Mouse (Mus musculus) gastrocnemius, adult 8-10 months (tissue): ENCODE data around the gene Btn2a2. TPM values are rescaled to one million over a fixed set of nuclear protein-coding genes. Genes with fewer than 3 reads are reported as not detected.
A peak's percentile ranks its signal among the peaks of the same experiment; 100 is the strongest.
"Not testable (repeated sequence)": the region's sequence is repeated elsewhere in the genome, so short reads cannot be mapped to it uniquely, and the experiment has no call there.

Experiments
- DNase-seq, 2 experiments: peaks; one replicate each; pipeline ENCODE4 v3.0.0; 2022; ENCODE audit warnings: low spot score in 2 of 2
- total RNA-seq, 4 experiments: library from RNA; stranded (reverse); gene quantifications; 2 replicates each; pipeline ENCODE4 v1.2.4; 2022

Gene Btn2a2
- not detected for total RNA-seq

DNA sequence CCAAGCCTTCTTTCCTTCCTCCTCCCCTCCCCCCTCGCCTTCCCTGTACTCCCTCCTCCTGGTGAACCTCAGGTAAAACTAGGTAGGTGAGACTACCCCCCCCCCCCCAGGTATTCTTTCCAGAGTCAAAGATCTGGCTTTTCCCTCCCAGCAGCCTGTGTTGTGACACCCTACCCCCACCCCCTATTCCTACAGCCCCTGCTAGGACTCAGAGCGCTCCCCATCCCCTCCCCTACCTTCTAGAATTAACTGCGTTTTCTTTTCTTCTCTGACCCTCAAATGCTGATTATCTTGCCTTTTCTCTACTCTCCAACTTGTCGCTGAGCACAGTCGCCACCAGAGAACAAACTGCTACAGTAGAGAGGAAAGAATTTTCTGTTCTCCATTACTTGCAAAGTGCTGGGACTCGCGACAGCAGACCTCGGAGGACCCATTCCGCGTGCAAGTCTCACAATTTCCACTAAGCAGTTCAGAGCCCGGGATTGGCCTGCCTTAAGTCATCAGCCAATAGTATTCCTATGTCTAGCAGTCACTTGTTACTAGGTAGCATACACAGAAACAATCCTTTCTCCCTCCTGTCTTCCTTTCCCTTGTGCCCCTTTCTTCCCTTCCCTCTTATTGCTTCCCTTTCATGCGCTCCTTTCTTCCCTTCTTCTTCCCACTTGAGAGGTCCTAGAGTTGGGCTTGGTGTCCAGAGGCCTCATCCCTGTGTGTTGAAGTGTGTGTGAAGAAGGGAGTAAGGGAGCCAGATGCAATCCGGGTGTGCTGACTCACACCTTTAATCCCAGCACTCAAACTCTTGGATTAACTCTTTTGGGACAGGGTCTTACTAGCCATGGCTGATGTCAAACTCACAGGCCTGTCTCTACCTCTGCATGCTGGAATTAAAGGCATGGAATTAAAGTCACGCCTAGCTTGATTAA lies at the start of gene Btn2a2:
Btn2a2 (minus strand) TSS at position 458 of the 923 bp plus-strand sequence.
- peak in 1 of 2 experiments; percentile 11 for DNase-seq

GRCm38 (mm10) chr13:23538249-23538648 lies 49.6 kb upstream of the Btn2a2 start:
- DNase-seq, result no peak

DNA sequence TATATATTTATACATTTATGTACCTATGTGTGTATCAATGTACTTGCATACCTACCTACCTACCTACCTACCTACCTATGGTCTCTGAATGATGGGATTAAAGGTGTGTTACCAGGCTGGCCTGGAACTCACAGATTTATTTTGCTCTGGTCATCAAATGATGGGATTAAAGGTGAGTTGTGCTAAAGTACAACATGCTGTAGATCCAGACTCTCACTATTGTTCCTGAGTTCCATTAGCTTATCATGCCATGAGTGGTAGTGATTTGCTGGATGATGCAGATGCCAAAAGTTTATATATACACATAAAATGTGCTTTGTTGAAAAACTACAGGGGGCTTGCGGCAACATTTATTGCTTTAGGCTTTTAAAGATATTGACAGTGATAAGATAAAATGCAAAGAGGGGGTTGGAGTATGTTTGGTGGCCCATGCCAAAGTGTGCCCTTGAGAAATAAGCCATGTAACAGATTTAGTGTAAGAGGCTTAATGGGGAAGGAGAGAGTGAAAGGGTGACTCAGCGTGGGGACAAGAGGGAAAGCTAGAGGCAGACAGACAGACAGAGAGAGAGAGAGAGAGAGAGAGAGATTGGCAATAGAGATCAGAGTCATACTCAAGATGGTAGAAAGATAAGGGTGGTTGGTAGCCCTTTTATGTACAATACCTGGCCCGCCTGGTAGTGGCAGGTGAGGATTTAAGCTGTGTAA lies 48.5 kb upstream of the Btn2a2 start:
- DNase-seq, result no peak

DNA sequence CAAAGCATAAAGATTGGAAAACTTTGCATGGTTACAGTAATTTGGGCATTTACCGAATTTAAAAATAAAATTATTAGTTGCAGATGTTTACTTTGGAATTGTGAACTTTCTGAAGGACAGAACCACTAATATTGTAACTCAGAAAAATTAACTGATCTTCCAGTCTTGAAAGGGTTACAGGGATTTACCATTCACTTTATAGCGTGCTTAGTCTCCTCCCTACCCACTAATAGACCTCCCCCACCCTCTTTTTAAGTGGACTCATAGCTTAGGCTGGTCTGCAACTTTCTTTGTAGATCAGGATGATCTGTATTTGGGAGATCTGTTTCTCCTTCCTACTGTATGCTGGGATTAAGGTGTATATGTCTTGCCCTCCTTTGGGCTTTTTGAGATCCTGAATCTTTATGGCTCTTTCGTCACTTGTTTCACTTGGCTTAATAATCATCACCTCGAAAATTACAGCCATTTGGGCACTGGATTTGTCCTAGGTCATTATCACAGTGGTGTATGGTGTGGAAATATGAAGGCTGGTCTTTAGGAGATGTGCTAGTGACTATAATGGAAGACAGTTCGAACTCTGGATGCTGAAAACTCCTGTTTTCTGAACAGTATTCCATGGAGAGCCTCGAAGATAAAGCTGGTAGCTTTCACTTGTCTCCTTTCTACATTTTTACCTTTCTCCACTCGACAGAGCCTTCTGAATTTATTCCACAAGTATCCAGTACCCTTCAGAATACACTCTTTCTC lies 47.6 kb upstream of the Btn2a2 start:
- DNase-seq, result no peak

DNA sequence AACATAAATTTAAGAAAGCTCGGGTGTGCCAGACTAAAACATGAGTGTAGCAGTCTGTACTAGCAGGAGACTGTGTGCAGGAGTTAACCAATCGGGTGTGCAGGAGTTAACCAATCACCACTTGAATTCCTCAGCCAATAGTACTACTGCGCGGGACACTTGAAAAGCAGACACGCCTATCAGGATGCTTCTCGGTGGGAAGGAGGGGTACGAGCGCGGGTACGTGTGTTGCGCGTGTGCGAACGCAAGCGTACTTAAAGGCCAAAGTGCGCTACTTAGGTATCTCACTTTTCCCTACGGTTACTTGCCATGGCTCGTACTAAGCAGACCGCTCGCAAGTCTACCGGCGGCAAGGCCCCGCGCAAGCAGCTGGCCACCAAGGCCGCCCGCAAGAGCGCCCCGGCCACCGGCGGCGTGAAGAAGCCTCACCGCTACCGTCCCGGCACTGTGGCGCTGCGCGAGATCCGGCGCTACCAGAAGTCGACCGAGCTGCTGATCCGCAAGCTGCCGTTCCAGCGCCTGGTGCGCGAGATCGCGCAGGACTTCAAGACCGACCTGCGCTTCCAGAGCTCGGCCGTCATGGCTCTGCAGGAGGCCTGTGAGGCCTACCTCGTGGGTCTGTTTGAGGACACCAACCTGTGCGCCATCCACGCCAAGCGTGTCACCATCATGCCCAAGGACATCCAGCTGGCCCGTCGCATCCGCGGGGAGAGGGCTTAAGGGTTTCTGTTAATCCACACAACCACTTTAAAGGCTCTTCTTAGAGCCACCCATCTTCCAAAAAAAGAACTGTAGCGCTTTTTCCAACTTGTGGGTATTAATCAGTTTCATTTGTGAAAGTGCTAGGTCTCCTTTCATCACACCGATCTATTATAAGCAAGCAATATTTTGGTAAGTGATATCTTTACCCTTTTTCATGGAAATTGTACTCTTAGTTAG lies 46.7 kb upstream of the Btn2a2 start, which contains the start of gene Hist1h3g:
Hist1h3g (plus strand) TSS at position 286 of the 939 bp plus-strand sequence.
- DNase-seq, result peak; percentile 51 to 60

DNA sequence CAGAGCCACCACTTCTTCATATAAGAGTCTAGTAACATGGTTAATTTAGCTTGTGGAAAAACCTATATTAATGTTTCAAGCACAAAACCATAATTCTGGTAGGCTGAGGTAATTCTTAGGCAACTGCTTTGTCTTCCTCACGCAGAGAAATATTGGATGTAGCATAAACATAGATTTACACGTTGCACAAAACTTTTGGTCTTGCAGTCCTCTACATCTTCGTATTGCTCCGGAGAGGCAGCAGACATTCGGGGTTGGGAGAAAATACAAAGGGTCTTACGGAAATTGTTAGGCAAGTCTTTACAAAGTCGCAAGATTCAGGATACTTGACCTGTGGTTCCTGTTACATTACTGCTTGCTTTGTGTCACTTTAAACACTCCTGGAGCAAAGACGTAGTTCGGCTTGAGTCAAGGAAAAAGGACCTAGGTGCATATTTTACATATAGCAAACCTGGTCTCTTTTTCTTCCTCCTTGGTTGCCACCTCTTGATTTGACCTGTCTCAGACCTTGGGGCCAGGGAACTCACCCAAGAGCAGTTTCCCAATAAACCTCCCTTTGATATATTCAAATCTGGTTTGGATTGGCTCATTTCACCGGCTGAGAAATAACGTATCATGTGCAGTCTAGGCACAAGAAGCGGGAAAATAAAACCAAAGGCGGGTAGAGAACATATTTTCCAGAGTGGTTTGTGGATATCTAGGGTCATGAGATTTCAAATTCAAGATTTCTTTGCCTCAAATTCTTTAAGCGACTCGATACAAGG lies 45.9 kb upstream of the Btn2a2 start:
- no peak for DNase-seq

DNA sequence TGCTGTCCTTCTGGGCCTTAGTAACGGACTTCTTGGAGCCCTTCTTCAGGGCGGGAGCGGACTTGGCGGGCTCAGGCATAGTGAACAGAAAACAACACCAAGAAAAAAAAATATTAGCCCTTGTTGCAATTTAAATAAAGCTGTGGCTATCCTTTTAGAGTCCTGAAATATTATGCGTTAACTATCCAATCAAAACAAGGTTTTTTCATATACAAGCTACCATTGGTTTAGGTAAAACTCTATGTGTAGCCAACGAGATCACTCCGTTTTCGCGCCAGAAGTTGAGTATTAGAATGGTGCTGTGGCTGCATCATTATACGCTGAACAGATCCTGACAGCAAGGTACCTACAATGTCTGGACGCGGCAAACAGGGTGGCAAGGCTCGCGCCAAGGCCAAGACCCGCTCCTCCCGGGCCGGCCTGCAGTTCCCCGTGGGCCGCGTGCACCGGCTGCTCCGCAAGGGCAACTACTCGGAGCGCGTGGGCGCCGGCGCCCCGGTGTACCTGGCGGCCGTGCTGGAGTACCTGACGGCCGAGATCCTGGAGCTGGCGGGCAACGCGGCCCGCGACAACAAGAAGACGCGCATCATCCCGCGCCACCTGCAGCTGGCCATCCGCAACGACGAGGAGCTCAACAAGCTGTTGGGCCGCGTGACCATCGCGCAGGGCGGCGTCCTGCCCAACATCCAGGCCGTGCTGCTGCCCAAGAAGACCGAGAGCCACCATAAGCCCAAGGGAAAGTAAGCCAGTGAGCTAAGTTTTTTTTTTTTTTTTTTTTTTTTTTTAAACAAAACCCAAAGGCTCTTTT lies 45.1 kb upstream of the Btn2a2 start, which contains the start of gene Hist1h2af:
Hist1h2af (plus strand) TSS at position 347 of the 808 bp plus-strand sequence.
- not testable (repeated sequence) for DNase-seq

DNA sequence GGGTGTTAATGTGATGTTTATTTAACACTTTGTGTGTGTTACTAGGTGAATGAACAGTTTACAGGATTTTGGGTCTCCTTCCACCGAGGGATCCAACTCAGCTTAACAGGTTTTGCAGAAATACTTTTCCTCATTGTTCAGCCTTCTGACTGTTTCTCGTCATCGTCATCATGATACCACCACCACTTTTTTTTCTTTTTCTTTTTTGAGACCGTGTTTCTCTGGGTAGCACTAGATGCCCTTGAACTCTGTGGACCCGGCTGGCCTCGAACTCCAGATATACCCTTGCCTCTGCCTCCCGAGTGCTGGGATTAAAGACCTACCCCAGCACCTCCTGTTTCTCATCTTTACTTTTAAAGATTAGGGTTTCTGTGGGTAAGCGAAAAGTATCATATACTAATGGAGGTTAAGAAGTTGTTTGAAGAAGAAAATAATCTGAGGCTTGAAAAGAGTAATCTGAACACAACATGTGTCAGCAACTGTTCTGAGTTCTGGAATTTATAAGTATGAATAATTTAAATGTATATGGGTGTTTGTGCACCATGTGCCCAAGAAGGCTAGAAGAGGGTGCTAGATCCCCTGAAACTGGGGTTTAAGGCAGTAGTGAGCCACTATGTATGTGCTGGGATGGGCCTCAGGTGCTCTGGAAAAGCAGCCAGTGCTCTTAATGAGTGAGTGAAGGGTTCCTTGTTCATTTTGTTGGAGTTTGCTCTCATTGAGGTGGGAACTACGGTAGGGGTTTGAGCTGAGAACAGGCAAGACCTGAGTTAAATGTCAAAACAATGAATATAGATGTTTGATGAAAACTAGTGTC lies 43.8 kb upstream of the Btn2a2 start:
- DNase-seq, result no peak

- peak; percentile 85 to 88 for DNase-seq
These were observed 42.5 kb upstream of the Btn2a2 start, which contains the start of gene Hist1h4h for GRCm38 (mm10) chr13:23530901-23531875. Hist1h4h (plus strand) TSS chr13:23531050.

GRCm38 (mm10) chr13:23530181-23530900 lies 41.7 kb upstream of the Btn2a2 start:
- peak; percentile 47 to 65 for DNase-seq

DNA sequence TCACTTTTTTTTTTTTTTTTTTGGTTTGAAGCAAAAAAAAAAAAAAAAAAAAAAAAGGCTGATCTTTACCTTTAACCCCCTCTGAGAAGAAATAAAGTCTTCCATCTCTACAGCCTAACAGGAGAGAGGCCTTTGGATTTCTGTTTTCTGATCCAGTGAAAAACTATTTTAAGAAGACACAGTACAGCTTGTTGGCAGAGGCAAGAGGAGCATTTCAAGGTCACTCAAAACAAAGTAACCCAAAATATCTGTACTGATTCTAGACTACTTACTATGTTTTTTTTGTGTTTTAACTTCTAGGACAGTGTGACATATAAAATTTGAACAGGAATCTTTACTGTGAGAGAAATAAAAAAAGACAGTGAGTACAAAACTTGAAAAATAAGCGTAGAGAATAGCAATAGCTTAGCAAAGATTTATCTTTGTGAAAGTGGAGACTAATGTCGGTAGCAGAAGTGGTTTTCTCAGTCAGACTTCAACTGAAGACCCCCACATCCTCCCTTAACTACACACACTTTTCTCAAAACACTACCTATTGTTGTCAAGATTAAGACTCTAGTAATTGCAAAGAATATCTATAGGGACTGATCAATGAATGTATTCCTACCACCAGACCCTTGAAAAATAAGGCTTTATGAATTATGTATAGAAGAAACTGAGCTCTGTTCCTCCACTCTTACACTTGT lies 41.0 kb upstream of the Btn2a2 start:
- no peak for DNase-seq

GRCm38 (mm10) chr13:23529005-23529404 lies 40.3 kb upstream of the Btn2a2 start:
- no peak for DNase-seq

DNA sequence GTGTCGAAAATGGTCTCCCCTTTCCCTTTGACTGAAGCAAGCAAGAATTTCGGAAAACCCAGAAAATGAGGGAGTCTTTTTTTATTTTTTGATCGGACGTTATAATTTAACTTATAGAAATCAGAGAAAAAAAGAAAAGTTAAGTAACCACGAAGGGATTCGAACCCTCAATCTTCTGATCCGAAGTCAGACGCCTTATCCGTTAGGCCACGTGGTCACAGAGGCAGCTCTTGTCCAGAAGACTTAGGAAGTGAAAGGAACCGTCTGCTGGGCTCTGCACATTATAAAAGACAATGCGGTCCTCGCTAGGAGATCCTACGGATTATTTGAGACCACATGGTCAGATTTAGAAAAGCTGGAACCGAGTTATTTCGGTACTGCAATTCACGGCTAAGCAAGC lies 37.7 kb upstream of the Btn2a2 start:
- DNase-seq, result peak; percentile 74 to 80

DNA sequence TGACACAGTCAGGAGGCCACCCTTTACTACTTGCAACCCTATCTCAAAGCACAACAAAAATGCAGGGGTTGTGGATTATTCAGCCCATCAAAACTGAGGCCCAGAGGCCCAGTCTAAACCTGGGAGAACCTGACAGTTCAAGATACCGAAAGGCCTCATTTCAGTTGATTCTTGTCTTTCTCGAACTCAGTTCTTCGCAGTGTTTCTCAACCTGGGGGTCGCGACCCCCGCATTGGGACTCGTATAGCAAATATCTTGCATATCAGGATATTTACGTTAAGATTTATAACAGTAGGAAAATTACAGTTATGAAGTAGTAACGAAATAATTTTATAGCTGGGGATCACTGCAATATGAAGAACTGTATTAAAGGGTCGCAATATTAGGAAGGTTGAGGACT lies 37.2 kb upstream of the Btn2a2 start:
- DNase-seq, result no peak

GRCm38 (mm10) chr13:23524654-23525053 lies 36.0 kb upstream of the Btn2a2 start:
- peak; percentile 11 to 13 for DNase-seq
